Mouse (Mus musculus): Measurements from ENCODE around the gene Fam185a. TPM values are rescaled to one million over a fixed set of nuclear protein-coding genes. Genes with fewer than 3 reads are reported as not detected.

Gene Fam185a
- total and polyA plus RNA-seq, 3 experiments = 4.5 to 19.9 (median 18.4) TPM

DNA sequence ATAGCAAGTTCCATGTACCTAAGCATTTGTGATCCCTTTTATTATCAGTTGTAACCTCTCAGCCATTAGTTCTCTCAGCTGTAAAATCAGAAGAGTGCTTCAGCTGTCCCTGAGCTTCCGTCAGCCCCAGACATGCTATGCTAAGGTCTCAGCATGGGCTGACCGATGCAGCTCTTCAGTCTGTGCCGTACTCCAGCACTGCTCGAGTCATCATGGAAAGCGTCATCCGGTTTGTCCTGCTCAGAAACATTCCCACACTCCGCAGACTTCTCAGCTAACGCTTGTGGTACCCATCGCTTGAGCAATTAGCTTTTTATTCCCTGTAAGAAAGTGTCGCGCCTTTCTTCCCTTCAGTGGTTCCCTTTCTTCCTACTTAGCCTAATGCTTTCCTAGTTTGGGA, 74.2 kb downstream of the Fam185a start:
- intact Hi-C loops (cut with DNase I) = no loop called here
- 91% methylated on average over 11 of the region's 11 CpGs for WGBS
- DNase-seq = no peak

DNA sequence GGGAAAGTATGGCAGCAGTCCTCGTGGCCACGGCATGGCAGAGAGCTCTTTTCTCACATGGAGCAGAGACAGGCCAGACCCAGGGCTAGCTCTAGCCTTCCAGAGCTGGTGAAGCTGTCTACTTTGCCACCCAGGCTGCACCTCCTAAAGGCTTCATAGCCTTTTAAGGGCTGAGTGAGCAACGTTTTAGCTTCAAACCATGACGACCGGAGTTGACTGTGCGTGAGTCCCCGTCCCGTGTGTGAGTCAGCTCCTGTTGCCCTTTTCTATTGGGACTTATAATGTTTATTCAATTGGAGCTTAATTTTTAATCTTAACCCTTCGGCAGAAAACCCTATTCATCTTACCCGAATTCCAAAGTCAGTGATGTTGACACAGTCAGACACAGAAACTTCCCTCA, 75.4 kb downstream of the Fam185a start:
- H3K4me1 ChIP-seq (ENCODE audit: control insufficient read depth, insufficient read depth, low read length) = no peaks in the 10 kb centered on the region
- H3K27me3 ChIP-seq (ENCODE audit: control insufficient read depth, insufficient read depth, low read length) = no peaks in the 10 kb centered on the region
- H3K9ac ChIP-seq (ENCODE audit: low read depth, low read length) = no peak overlapping the region
- WGBS = 84% methylated on average over 10 of the region's 10 CpGs
- no peaks in the 10 kb centered on the region for H3K79me2 ChIP-seq (replicated peaks; ENCODE audit: control insufficient read depth, insufficient read depth, low read length)
- DNase-seq = no peak
- intact Hi-C loops (cut with DNase I) = no loop called here
- no peaks in the 10 kb centered on the region for H3K36me3 ChIP-seq (ENCODE audit: control insufficient read depth, insufficient read depth, low read length)
- TF ChIP-seq CTCF (IDR thresholded peaks at IDR 0.05) (no peak), POLR2A (IDR thresholded peaks at IDR 0.05; ENCODE audit: insufficient read depth, low read depth, low read length) (no peak), EP300 (IDR thresholded peaks at IDR 0.05; ENCODE audit: insufficient read depth, low read depth, low read length) (no peak)
- no peak overlapping the region for H3K4me3 ChIP-seq
- H3K27ac ChIP-seq = no peak overlapping the region

More for the DNA sequence above, 74.2 kb downstream of the Fam185a start:
- no peaks in the 10 kb centered on the region for H3K4me1 ChIP-seq (ENCODE audit: control insufficient read depth, insufficient read depth, low read length)
- no peak overlapping the region for H3K4me3 ChIP-seq
- no peaks in the 10 kb centered on the region for H3K36me3 ChIP-seq (ENCODE audit: control insufficient read depth, insufficient read depth, low read length)
- no peaks in the 10 kb centered on the region for H3K79me2 ChIP-seq (replicated peaks; ENCODE audit: control insufficient read depth, insufficient read depth, low read length)
- no peak overlapping the region for H3K9ac ChIP-seq (ENCODE audit: low read depth, low read length)
- TF ChIP-seq EP300 (IDR thresholded peaks at IDR 0.05; ENCODE audit: insufficient read depth, low read depth, low read length) = no peak
- no peak for TF ChIP-seq POLR2A (IDR thresholded peaks at IDR 0.05; ENCODE audit: insufficient read depth, low read depth, low read length)
- no peak for TF ChIP-seq CTCF (IDR thresholded peaks at IDR 0.05)
- no peak overlapping the region for H3K27ac ChIP-seq
- no peaks in the 10 kb centered on the region for H3K27me3 ChIP-seq (ENCODE audit: control insufficient read depth, insufficient read depth, low read length)

DNA sequence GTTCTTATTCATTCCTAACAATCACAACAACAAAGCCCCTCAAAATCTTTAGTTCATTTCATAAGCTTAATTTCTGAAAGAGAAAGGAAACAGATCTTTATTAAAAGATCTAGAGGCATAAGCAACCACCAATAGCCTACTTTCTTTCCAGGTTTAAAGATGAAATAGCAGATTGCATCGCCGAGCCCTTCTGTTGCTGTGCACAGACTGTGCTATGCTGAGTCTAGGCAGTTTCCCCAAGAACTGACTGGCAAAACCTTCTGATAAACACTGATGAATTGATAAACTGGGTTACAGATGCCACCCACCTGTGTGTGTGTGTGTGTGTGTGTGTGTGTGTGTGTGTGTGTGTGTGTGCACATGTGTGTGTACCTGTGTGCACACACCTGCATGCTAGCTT, 76.2 kb downstream of the Fam185a start:
- intact Hi-C loops (cut with DNase I) = no loop called here
- Histone ChIP-seq H3K4me3 (no peak overlapping the region), H3K79me2 (replicated peaks; ENCODE audit: control insufficient read depth, insufficient read depth, low read length) (no peaks in the 10 kb centered on the region), H3K27ac (no peak overlapping the region), H3K36me3 (ENCODE audit: control insufficient read depth, insufficient read depth, low read length) (no peaks in the 10 kb centered on the region), H3K4me1 (ENCODE audit: control insufficient read depth, insufficient read depth, low read length) (no peaks in the 10 kb centered on the region), H3K27me3 (ENCODE audit: control insufficient read depth, insufficient read depth, low read length) (no peaks in the 10 kb centered on the region), H3K9ac (ENCODE audit: low read depth, low read length) (no peak overlapping the region)
- WGBS = 90% methylated on average over 2 of the region's 2 CpGs
- DNase-seq = no peak
- TF ChIP-seq EP300 (IDR thresholded peaks at IDR 0.05; ENCODE audit: insufficient read depth, low read depth, low read length) (no peak), POLR2A (IDR thresholded peaks at IDR 0.05; ENCODE audit: insufficient read depth, low read depth, low read length) (no peak), CTCF (IDR thresholded peaks at IDR 0.05) (no peak)

DNA sequence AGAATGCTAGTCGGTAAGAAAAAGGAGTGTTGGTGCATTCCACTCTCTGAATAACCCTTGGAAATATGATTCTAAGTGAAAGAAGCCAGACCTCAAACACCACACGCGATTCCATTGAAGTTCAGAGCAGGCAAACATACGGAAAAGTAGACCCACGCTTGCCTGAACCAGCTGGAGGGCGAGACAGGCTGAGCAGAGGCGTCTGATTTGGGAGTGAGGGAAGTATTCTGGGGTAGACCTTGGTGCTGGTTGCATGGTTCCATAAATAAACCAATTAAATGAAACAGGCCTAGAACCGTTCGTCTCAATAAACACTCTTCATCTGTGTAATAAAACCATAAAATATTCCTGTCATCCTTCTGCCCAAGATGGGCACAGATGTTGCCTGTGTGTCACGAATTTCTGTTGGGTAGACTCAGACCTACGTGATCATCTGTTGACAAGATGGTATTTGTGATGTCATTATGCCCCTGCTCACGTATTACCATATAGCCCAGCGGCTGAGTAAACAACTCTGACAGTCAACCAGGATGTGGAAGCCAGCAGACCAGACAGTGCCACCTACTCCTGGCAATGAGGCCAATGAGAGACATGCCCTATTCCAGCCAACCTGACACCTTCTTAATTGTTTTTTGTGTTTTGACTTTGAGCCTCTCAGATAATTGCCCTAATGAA, 78.3 kb downstream of the Fam185a start:
- no peak for DNase-seq
- Histone ChIP-seq H3K36me3 (ENCODE audit: control insufficient read depth, insufficient read depth, low read length) (no peaks in the 10 kb centered on the region), H3K27me3 (ENCODE audit: control insufficient read depth, insufficient read depth, low read length) (no peaks in the 10 kb centered on the region), H3K4me1 (ENCODE audit: control insufficient read depth, insufficient read depth, low read length) (no peaks in the 10 kb centered on the region), H3K27ac (no peak overlapping the region), H3K9ac (ENCODE audit: low read depth, low read length) (no peak overlapping the region), H3K79me2 (replicated peaks; ENCODE audit: control insufficient read depth, insufficient read depth, low read length) (no peaks in the 10 kb centered on the region), H3K4me3 (no peak overlapping the region)
- WGBS = 87% methylated on average over 13 of the region's 13 CpGs
- intact Hi-C loops (cut with DNase I) = no loop called here
- TF ChIP-seq EP300 (IDR thresholded peaks at IDR 0.05; ENCODE audit: insufficient read depth, low read depth, low read length) = no peak
- no peak for TF ChIP-seq POLR2A (IDR thresholded peaks at IDR 0.05; ENCODE audit: insufficient read depth, low read depth, low read length)
- TF ChIP-seq CTCF (IDR thresholded peaks at IDR 0.05) = no peak

DNA sequence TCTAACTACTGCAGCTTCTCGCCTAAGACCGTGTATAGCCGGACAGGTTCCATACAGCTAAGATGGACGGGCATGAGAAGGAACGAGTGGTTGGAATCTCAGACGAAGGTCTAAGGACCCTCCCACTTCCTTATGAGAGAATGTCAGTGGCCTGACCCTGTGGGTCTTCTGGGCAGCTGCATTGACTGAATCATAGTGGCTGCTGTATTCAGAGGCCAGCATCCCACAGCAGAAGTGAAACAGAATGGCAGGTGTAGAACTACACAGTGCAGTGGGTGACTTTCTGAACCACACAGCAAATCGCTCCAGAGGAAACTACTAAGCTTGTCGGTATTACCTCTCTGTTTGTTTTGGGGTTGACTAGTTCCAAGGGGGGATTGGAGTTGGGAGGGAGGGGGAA, 80.4 kb downstream of the Fam185a start:
- WGBS = 84% methylated on average over 8 of the region's 8 CpGs
- no peak overlapping the region for H3K4me3 ChIP-seq
- no peaks in the 10 kb centered on the region for H3K36me3 ChIP-seq (ENCODE audit: control insufficient read depth, insufficient read depth, low read length)
- H3K27ac ChIP-seq = no peak overlapping the region
- TF ChIP-seq CTCF (IDR thresholded peaks at IDR 0.05) (no peak), EP300 (IDR thresholded peaks at IDR 0.05; ENCODE audit: insufficient read depth, low read depth, low read length) (no peak), POLR2A (IDR thresholded peaks at IDR 0.05; ENCODE audit: insufficient read depth, low read depth, low read length) (no peak)
- no peaks in the 10 kb centered on the region for H3K27me3 ChIP-seq (ENCODE audit: control insufficient read depth, insufficient read depth, low read length)
- H3K9ac ChIP-seq (ENCODE audit: low read depth, low read length) = no peak overlapping the region
- intact Hi-C loops (cut with DNase I) = no loop called here
- no peak for DNase-seq
- H3K4me1 ChIP-seq (ENCODE audit: control insufficient read depth, insufficient read depth, low read length) = no peaks in the 10 kb centered on the region
- no peaks in the 10 kb centered on the region for H3K79me2 ChIP-seq (replicated peaks; ENCODE audit: control insufficient read depth, insufficient read depth, low read length)

DNA sequence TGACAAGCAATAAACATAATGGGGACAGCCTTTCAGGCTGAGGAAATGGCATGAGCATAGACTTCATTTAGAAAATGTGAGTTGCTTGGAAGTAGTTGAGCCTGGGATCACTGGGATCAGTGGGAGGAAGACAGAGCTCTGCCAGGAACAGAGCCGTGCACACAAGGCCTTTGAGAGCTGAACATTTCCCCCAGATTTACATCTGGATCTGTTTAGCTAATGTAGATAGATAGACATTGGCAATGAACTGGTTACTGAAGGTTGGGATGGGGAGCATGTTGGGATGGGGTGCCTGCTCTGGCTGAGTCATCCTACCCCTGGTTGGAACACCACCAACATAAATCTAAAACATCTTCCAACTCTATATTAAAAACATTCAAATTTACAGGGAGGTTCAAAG, 82.1 kb downstream of the Fam185a start:
- WGBS = 53% methylated on average over 1 of the region's 1 CpGs
- Histone ChIP-seq H3K4me3 (no peak overlapping the region), H3K79me2 (replicated peaks; ENCODE audit: control insufficient read depth, insufficient read depth, low read length) (no peaks in the 10 kb centered on the region), H3K4me1 (ENCODE audit: control insufficient read depth, insufficient read depth, low read length) (no peaks in the 10 kb centered on the region), H3K36me3 (ENCODE audit: control insufficient read depth, insufficient read depth, low read length) (no peaks in the 10 kb centered on the region), H3K9ac (ENCODE audit: low read depth, low read length) (no peak overlapping the region), H3K27me3 (ENCODE audit: control insufficient read depth, insufficient read depth, low read length) (no peaks in the 10 kb centered on the region), H3K27ac (no peak overlapping the region)
- no peak for DNase-seq
- TF ChIP-seq EP300 (IDR thresholded peaks at IDR 0.05; ENCODE audit: insufficient read depth, low read depth, low read length) = no peak
- no peak for TF ChIP-seq POLR2A (IDR thresholded peaks at IDR 0.05; ENCODE audit: insufficient read depth, low read depth, low read length)
- no peak for TF ChIP-seq CTCF (IDR thresholded peaks at IDR 0.05)
- intact Hi-C loops (cut with DNase I) = no loop called here
